Mouse (Mus musculus) erythroblast, adult 5-6 weeks (primary cell): Measurements from ENCODE around the gene Agbl3. TPM values are rescaled to one million over a fixed set of nuclear protein-coding genes. Genes with fewer than 3 reads are reported as not detected.

Experiments
- ATAC-seq: replicated peaks from 2 replicates; pipeline ENCODE4 v1.8.0; 2016; ENCODE audit warnings: moderate number of reproducible peaks, mild to moderate bottlenecking, moderate TSS enrichment, inconsistent platforms; ENCODE audit not compliant: poor library complexity, low FRiP score, severe bottlenecking
- total RNA-seq, 2 experiments: library from RNA; stranded (forward) in 1 of 2; stranded (reverse) in 1 of 2; fragments of 150-400 nt in 1 of 2; fragments of 200-764, 138-1000 nt in 1 of 2; gene quantifications; 2 replicates each; pipeline versions ENCODE4 v1.2.3 to v1.2.4; 2015 to 2017; ENCODE audit warnings: low replicate concordance in 2 of 2

The Agbl3 gene
- total RNA-seq (2015; ENCODE audit: low replicate concordance), result 1.2 and 4.4 TPM in 2 replicates
- 2.0 and 4.6 TPM in 2 replicates for total RNA-seq (2017; ENCODE audit: low replicate concordance)

- ATAC-seq, result peak; percentile 92
Measured at GRCm38 (mm10) chr6:34780231-34780942, at the start of gene Agbl3. TSS of gene Agbl3 (plus strand) at chr6:34780432.

- ATAC-seq, result no peak
Measured at GRCm38 (mm10) chr6:34731007-34731406, 49.2 kb upstream of the Agbl3 start.

- no peak for ATAC-seq
Measured at GRCm38 (mm10) chr6:34731529-34731928, 48.7 kb upstream of the Agbl3 start.

- no peak for ATAC-seq
Measured at GRCm38 (mm10) chr6:34734940-34735695, 45.1 kb upstream of the Agbl3 start.

GRCm38 (mm10) chr6:34736934-34737333, 43.3 kb upstream of the Agbl3 start:
- ATAC-seq, result no peak

- ATAC-seq, result no peak
Measured at GRCm38 (mm10) chr6:34743946-34744345, 36.3 kb upstream of the Agbl3 start.

- ATAC-seq, result no peak
Measured at GRCm38 (mm10) chr6:34747846-34748245, 32.4 kb upstream of the Agbl3 start.

- no peak for ATAC-seq
Measured at GRCm38 (mm10) chr6:34748566-34748965, 31.7 kb upstream of the Agbl3 start.

GRCm38 (mm10) chr6:34749526-34749925, 30.7 kb upstream of the Agbl3 start:
- no peak for ATAC-seq

GRCm38 (mm10) chr6:34750487-34751120, 29.6 kb upstream of the Agbl3 start:
- ATAC-seq, result no peak

GRCm38 (mm10) chr6:34751625-34752024, 28.6 kb upstream of the Agbl3 start:
- ATAC-seq, result no peak

- no peak for ATAC-seq
Measured at GRCm38 (mm10) chr6:34754448-34754847, 25.8 kb upstream of the Agbl3 start.

- no peak for ATAC-seq
Measured at GRCm38 (mm10) chr6:34758340-34758739, 21.9 kb upstream of the Agbl3 start.

GRCm38 (mm10) chr6:34760023-34760422, 20.2 kb upstream of the Agbl3 start:
- 0 out of 2 replicates have a peak, but pooled peaks have one; percentile 50 for ATAC-seq

GRCm38 (mm10) chr6:34765721-34766120, 14.5 kb upstream of the Agbl3 start:
- no peak for ATAC-seq

- no peak for ATAC-seq
Measured at GRCm38 (mm10) chr6:34769984-34770383, 10.2 kb upstream of the Agbl3 start.

GRCm38 (mm10) chr6:34770491-34770890, 9.7 kb upstream of the Agbl3 start:
- no peak for ATAC-seq

GRCm38 (mm10) chr6:34776396-34776795, 3.8 kb upstream of the Agbl3 start:
- no peak for ATAC-seq

- ATAC-seq, result no peak
Measured at GRCm38 (mm10) chr6:34777094-34777493, 3.1 kb upstream of the Agbl3 start.

- ATAC-seq, result no peak
Measured at GRCm38 (mm10) chr6:34777981-34778668, 2.1 kb upstream of the Agbl3 start.
